Mouse (Mus musculus): Measurements from ENCODE around the gene Nrn1.

- TF ChIP-seq POLR2A (IDR thresholded peaks at IDR 0.05; ENCODE audit: control insufficient read depth, low read depth, low read length) (no peak), CTCF (IDR thresholded peaks at IDR 0.05; ENCODE audit: control insufficient read depth, insufficient read depth, insufficient replicate concordance, low read depth, low read length) (no peak)
Observed at GRCm38 (mm10) chr13:36722309-36722708, 12.6 kb downstream of the Nrn1 start.
